Mouse (Mus musculus) cerebellum, adult 2 months (tissue): ENCODE data around the gene Rufy3.

Source experiments
- CTCF ChIP-seq: fragments of 200-500 bp; IDR thresholded peaks from 2 replicates; pipeline ENCODE4 v1.5.1; 2011; ENCODE audit warnings: low read depth, mild to moderate bottlenecking, control low read depth, low read length, moderate library complexity, borderline replicate concordance; ENCODE audit not compliant: insufficient read depth
- POLR2A ChIP-seq: fragments of 200-500 bp; IDR thresholded peaks from 2 replicates; pipeline ENCODE4 v1.6.1; 2011; ENCODE audit warnings: low read length, control low read depth, borderline replicate concordance; ENCODE audit not compliant: insufficient read depth

- TF ChIP-seq CTCF (no peak), POLR2A (no peak)
Observed at GRCm38 (mm10) chr5:88580681-88581080, 15.8 kb downstream of the Rufy3 start.
